Mouse (Mus musculus) spleen, postnatal 36 days (tissue): Measurements from ENCODE around the gene Acot3.

Experiments used
- DNase-seq, 2 experiments: peaks; one replicate each; pipeline ENCODE4 v3.0.0; 2022; ENCODE audit warnings: low spot score in 2 of 2, mixed read lengths in 1 of 2

The Acot3 gene

GRCm38 (mm10) chr12:84100604-84101492 lies 48.9 kb downstream of the Acot3 start, which contains the start of gene Acot6:
Gene Acot6, plus strand, starts transcription at chr12:84100654.
- DNase-seq = peak; percentile 14 to 18

GRCm38 (mm10) chr12:84101493-84101845 lies 49.5 kb downstream of the Acot3 start:
- no peak for DNase-seq

GRCm38 (mm10) chr12:84107012-84107411 lies 55.1 kb downstream of the Acot3 start:
- DNase-seq = no peak

GRCm38 (mm10) chr12:84107692-84108091 lies 55.7 kb downstream of the Acot3 start:
- peak; percentile 3 to 14 for DNase-seq

GRCm38 (mm10) chr12:84109924-84110323 lies 58.0 kb downstream of the Acot3 start:
- no peak for DNase-seq
